Mouse (Mus musculus): ENCODE data around the gene Ctcf. TPM values are rescaled to one million over a fixed set of nuclear protein-coding genes. Genes with fewer than 3 reads are reported as not detected.

The Ctcf gene
- polyA plus RNA-seq, 1 experiment = 7.2 TPM

GRCm38 (mm10) chr8:105657641-105658040 is 21.3 kb downstream of the Ctcf start:
- no peak for TF ChIP-seq CTCF (IDR thresholded peaks at IDR 0.05; ENCODE audit: control insufficient read depth, insufficient read depth, insufficient replicate concordance, low read depth, low read length)
- no peaks in the 10 kb centered on the region for H3K36me3 ChIP-seq (ENCODE audit: control insufficient read depth, insufficient read depth, low read length)
- no peaks in the 10 kb centered on the region for H3K4me1 ChIP-seq (ENCODE audit: control insufficient read depth, insufficient read depth, low read length)
- H3K27me3 ChIP-seq (ENCODE audit: control insufficient read depth, insufficient read depth, low read length) = no peaks in the 10 kb centered on the region
- no peak overlapping the region for H3K27ac ChIP-seq (ENCODE audit: control insufficient read depth, insufficient read depth, low read depth, low read length)
- H3K4me3 ChIP-seq (ENCODE audit: control insufficient read depth, low read depth, low read length) = no peak overlapping the region

- H3K4me1 ChIP-seq (ENCODE audit: control insufficient read depth, insufficient read depth, low read length) = no peaks in the 10 kb centered on the region
- no peak overlapping the region for H3K27ac ChIP-seq (ENCODE audit: control insufficient read depth, insufficient read depth, low read depth, low read length)
- H3K27me3 ChIP-seq (ENCODE audit: control insufficient read depth, insufficient read depth, low read length) = no peaks in the 10 kb centered on the region
- no peak overlapping the region for H3K4me3 ChIP-seq (ENCODE audit: control insufficient read depth, low read depth, low read length)
- no peak for TF ChIP-seq POLR2A (IDR thresholded peaks at IDR 0.05; ENCODE audit: control insufficient read depth, low read depth, low read length)
- H3K36me3 ChIP-seq (ENCODE audit: control insufficient read depth, insufficient read depth, low read length) = no peaks in the 10 kb centered on the region; the same call in 1 of the 2 replicates
Measured at GRCm38 (mm10) chr8:105661167-105661566, 24.8 kb downstream of the Ctcf start.

DNA sequence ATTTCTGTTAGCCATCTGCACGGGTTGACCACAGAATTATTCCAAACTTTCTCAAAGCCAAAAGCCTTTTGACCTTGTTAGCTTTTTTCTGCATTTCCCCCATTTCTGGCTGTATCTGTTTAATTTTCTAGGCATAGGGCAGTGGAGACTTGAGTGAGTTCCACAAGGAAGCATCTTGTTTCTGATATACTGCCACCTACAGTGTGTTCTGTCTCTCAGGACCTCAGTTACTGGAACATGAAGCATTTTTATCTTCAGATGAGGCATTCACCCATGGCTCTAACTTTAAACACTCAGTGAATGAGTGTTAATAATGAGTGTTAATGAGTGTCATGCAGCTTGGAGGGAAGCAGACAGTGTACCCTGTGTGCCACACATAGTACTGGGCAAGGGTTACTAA is 41.5 kb downstream of the Ctcf start:
- H3K36me3 ChIP-seq (ENCODE audit: control insufficient read depth, insufficient read depth, low read length) = peaks cover 16% of the 10 kb centered on the region
- TF ChIP-seq CTCF (IDR thresholded peaks at IDR 0.05; ENCODE audit: control insufficient read depth, insufficient read depth, insufficient replicate concordance, low read depth, low read length) (no peak), POLR2A (IDR thresholded peaks at IDR 0.05; ENCODE audit: control insufficient read depth, low read depth, low read length) (no peak)

GRCm38 (mm10) chr8:105685325-105685724 is 49.0 kb downstream of the Ctcf start:
- TF ChIP-seq POLR2A (IDR thresholded peaks at IDR 0.05; ENCODE audit: control insufficient read depth, low read depth, low read length) = no peak
- no peak for TF ChIP-seq CTCF (IDR thresholded peaks at IDR 0.05; ENCODE audit: control insufficient read depth, insufficient read depth, insufficient replicate concordance, low read depth, low read length)
- Histone ChIP-seq H3K27me3 (ENCODE audit: control insufficient read depth, insufficient read depth, low read length) (no peaks in the 10 kb centered on the region), H3K4me1 (ENCODE audit: control insufficient read depth, insufficient read depth, low read length) (peaks cover 4% of the 10 kb centered on the region), H3K36me3 (ENCODE audit: control insufficient read depth, insufficient read depth, low read length) (peaks cover 6% of the 10 kb centered on the region), H3K27ac (ENCODE audit: control insufficient read depth, insufficient read depth, low read depth, low read length) (no peak overlapping the region), H3K4me3 (ENCODE audit: control insufficient read depth, low read depth, low read length) (no peak overlapping the region)

More for the DNA sequence above, 41.5 kb downstream of the Ctcf start:
- Histone ChIP-seq H3K27me3 (ENCODE audit: control insufficient read depth, insufficient read depth, low read length) (no peaks in the 10 kb centered on the region), H3K4me3 (ENCODE audit: control insufficient read depth, low read depth, low read length) (no peak overlapping the region), H3K27ac (ENCODE audit: control insufficient read depth, insufficient read depth, low read depth, low read length) (no peak overlapping the region), H3K4me1 (ENCODE audit: control insufficient read depth, insufficient read depth, low read length) (no peaks in the 10 kb centered on the region)

- Histone ChIP-seq H3K4me3 (ENCODE audit: control insufficient read depth, low read depth, low read length) (peak within 1 kb of the TSS; percentile 12; the same call in 1 of the 2 replicates), H3K27ac (ENCODE audit: control insufficient read depth, insufficient read depth, low read depth, low read length) (no peak within 1 kb of the TSS), H3K27me3 (ENCODE audit: control insufficient read depth, insufficient read depth, low read length) (no peaks in the 10 kb centered on the region), H3K36me3 (ENCODE audit: control insufficient read depth, insufficient read depth, low read length) (peaks cover 6% of the 10 kb centered on the region), H3K4me1 (ENCODE audit: control insufficient read depth, insufficient read depth, low read length) (peaks cover 4% of the 10 kb centered on the region)
- TF ChIP-seq POLR2A (IDR thresholded peaks at IDR 0.05; ENCODE audit: control insufficient read depth, low read depth, low read length) (no peak), CTCF (IDR thresholded peaks at IDR 0.05; ENCODE audit: control insufficient read depth, insufficient read depth, insufficient replicate concordance, low read depth, low read length) (peak; percentile 70; the same call in 1 of the 2 replicates)
Measured at GRCm38 (mm10) chr8:105685796-105686308, 49.5 kb downstream of the Ctcf start, which contains the start of gene Carmil2. Gene Carmil2, plus strand, starts transcription at chr8:105686274.

- Histone ChIP-seq H3K36me3 (ENCODE audit: control insufficient read depth, insufficient read depth, low read length) (peaks cover 2% of the 10 kb centered on the region; the same call in 1 of the 2 replicates), H3K27me3 (ENCODE audit: control insufficient read depth, insufficient read depth, low read length) (no peaks in the 10 kb centered on the region), H3K27ac (ENCODE audit: control insufficient read depth, insufficient read depth, low read depth, low read length) (no peak overlapping the region), H3K4me1 (ENCODE audit: control insufficient read depth, insufficient read depth, low read length) (peaks cover 4% of the 10 kb centered on the region), H3K4me3 (ENCODE audit: control insufficient read depth, low read depth, low read length) (no peak overlapping the region)
- no peak for TF ChIP-seq POLR2A (IDR thresholded peaks at IDR 0.05; ENCODE audit: control insufficient read depth, low read depth, low read length)
- TF ChIP-seq CTCF (IDR thresholded peaks at IDR 0.05; ENCODE audit: control insufficient read depth, insufficient read depth, insufficient replicate concordance, low read depth, low read length) = no peak
Measured at GRCm38 (mm10) chr8:105686551-105686950, 50.2 kb downstream of the Ctcf start.

DNA sequence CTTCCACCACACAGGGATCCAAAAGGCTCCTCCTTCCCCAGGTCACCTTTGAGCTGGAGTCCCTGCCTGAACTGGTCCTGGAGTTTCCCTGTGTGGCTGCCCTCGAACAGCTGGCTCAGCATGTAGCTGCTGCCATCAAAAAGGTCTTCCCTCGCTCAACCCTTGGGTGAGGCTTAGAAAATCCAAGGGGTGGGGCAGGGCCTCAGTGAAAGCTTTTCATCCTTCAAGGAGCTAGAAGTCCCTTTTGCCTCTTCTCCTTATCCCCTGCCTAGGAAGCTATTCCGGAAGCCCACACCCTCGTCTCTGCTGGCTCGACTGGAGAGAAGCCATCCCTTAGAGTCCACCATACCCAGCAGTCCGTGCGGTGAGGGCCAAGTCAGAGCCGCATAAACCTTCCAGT is 51.1 kb downstream of the Ctcf start:
- TF ChIP-seq CTCF (IDR thresholded peaks at IDR 0.05; ENCODE audit: control insufficient read depth, insufficient read depth, insufficient replicate concordance, low read depth, low read length) = no peak
- TF ChIP-seq POLR2A (IDR thresholded peaks at IDR 0.05; ENCODE audit: control insufficient read depth, low read depth, low read length) = no peak
- Histone ChIP-seq H3K36me3 (ENCODE audit: control insufficient read depth, insufficient read depth, low read length) (no peaks in the 10 kb centered on the region; the same call in 1 of the 2 replicates), H3K4me3 (ENCODE audit: control insufficient read depth, low read depth, low read length) (no peak overlapping the region), H3K27ac (ENCODE audit: control insufficient read depth, insufficient read depth, low read depth, low read length) (no peak overlapping the region), H3K27me3 (ENCODE audit: control insufficient read depth, insufficient read depth, low read length) (no peaks in the 10 kb centered on the region), H3K4me1 (ENCODE audit: control insufficient read depth, insufficient read depth, low read length) (peaks cover 4% of the 10 kb centered on the region)

Data from testis, adult 2 months (tissue).